Mouse (Mus musculus): Measurements from ENCODE around the gene Tmem242. TPM values are rescaled to one million over a fixed set of nuclear protein-coding genes. Genes with fewer than 3 reads are reported as not detected.

The Tmem242 gene
- polyA plus RNA-seq, 1 experiment from 2014 or later, result 105 TPM

DNA sequence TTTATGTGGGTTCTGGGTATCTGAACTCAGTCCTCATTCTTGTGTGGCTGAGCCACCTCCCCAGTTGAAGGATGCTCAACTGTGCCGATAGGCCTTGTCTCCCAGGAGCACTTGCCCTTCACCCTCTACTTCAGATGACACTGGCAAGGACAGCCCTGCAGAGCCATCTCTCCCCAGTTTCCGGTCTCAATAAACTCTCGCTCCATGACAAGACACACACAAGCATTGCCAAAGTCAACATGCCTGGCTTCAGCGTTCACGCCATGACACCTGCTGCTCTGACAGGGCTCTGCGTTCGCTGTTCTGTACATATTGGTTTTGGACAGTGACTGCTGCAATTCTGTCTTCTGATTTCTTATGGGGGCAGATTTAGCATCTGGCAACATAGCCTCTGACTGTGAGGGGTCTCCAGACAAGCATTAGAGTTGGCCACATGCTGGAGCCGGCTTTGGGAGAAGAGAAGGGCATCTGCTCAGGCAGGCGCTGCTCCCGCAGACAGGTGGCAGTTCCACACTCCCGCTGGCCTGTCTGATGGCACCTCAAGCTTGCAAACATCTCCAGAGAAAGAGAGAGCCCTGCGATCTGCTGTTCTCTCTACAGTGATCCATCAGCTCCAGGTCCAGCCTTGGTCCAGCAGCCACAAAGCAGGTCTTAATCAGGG lies 53.0 kb downstream of the Tmem242 start:
- DNase-seq (ENCODE audit: low read depth, low spot score) (no peak), ATAC-seq (no peak)
- TF ChIP-seq CTCF (IDR thresholded peaks at IDR 0.05), result no peak
- in situ Hi-C loops (cut with MboI; ENCODE audit: low pct_unique_long_range_greater_than_20kb), result loop anchor here (25.0 kb wide), 1 partner anchor 1825 kb away; the partner anchor contains the start of gene Tfb1m
- POLR2A ChIA-PET, result interaction anchor here (0.6 kb wide), 1 partner anchor 229 kb away, joined by 4 read pairs; no protein-coding TSS in a partner anchor
- no peaks in the 10 kb centered on the region for H3K27me3 ChIP-seq
- CTCF ChIA-PET, result interaction anchor here (1.0 kb wide), 1 partner anchor 16 kb away, joined by 3 read pairs; no protein-coding TSS in a partner anchor

DNA sequence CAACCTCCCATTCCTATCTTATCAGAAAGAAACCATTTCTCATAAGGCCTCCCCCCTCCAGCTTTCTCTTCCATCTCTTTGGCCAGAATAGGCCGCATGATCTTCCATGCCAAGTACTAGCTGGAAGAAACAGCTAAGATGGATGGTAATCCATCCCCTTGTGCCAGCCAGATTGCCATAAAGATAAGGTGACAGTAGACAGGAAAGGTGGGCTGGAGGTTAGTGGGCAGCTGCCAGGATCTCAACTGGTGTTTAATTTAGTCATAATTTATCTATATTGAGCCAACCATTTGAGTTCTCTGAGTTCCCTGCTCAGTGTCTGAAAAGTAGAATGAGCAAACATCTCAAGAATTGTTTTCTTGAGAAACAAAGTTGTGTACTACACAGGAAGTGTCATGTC lies 54.4 kb downstream of the Tmem242 start:
- in situ Hi-C loops (cut with MboI; ENCODE audit: low pct_unique_long_range_greater_than_20kb), result loop anchor here (25.0 kb wide), 1 partner anchor 1823 kb away; the partner anchor contains the start of gene Tfb1m
- DNase-seq (ENCODE audit: low read depth, low spot score) (no peak), ATAC-seq (no peak)
- no peaks in the 10 kb centered on the region for H3K27me3 ChIP-seq
- TF ChIP-seq CTCF (IDR thresholded peaks at IDR 0.05), result no peak
- ChIA-PET POLR2A (no interaction called here), CTCF (no interaction called here)

DNA sequence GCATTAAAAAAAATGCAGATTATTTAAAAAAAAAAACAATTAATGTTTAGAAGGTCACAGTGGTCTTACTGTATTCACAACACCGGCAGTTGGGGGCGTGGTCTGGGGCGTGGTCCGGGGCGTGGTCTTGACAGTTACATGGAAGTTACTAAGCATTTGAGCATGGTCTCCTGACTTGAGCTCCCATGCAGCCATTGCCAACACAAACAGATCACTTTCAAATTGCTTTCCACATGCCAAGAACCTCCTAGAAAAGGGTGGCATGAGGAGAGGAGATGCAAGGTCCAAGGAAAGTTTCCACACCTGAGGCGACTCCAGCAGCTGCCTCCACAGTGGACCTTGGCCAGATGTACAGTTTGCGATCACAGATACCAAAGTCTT lies 62.1 kb downstream of the Tmem242 start:
- CTCF ChIA-PET, result interaction anchor here (0.9 to 1.2 kb wide), 2 partner anchors 8 to 20 kb away, joined by 3 read pairs; no protein-coding TSS in a partner anchor
- in situ Hi-C loops (cut with MboI; ENCODE audit: low pct_unique_long_range_greater_than_20kb), result loop anchor here (25.0 kb wide), 1 partner anchor 1816 kb away; the partner anchor contains the start of gene Tfb1m
- no peak for DNase-seq (ENCODE audit: low read depth, low spot score)
- no peaks in the 10 kb centered on the region for H3K27me3 ChIP-seq
- ATAC-seq, result no peak
- POLR2A ChIA-PET, result no interaction called here
- no peak for TF ChIP-seq CTCF (IDR thresholded peaks at IDR 0.05)

DNA sequence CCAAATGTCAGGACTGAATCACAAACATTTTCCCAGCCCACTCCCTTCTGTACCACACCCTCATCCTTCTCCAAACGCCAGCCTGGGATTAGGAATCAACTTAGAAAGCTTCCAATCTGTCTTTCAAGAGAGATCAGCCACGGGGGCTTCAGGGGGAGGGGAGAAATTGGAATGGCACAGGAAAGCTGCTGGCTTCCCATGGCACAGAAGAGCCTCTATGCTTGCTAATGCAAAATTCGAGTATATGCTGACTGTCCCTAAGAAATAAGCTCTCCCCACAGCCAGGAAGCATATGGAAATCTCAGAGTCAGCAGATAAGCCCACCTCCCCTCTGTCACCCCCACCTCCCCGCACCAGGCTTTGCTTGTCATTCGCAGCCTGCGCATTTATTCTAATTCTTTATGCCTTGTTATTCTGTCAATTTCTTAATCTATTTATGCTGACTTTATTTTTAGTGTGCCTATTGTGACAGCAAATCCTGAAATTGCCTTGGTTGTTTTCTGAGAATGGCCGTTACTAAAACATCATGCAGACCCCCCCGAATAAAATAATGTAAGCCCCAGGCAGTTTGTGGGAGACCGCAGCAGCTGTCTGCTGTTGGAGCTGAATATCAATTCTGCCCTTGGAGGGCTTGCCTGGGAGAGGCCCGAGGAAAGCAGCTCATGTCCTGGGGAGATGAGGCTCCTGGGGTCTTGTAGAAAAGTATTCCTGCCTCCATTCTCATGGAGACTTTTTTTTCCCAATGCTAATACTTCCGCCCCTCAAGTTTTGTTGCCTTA lies 62.7 kb downstream of the Tmem242 start:
- in situ Hi-C loops (cut with MboI; ENCODE audit: low pct_unique_long_range_greater_than_20kb), result loop anchor here (25.0 kb wide), 1 partner anchor 1815 kb away; the partner anchor contains the start of gene Tfb1m
- TF ChIP-seq CTCF (IDR thresholded peaks at IDR 0.05), result no peak
- H3K27me3 ChIP-seq, result no peaks in the 10 kb centered on the region
- ChIA-PET POLR2A (no interaction called here), CTCF (interaction anchor here (1.2 kb wide), 1 partner anchor 20 kb away, joined by 3 read pairs; no protein-coding TSS in a partner anchor)
- ATAC-seq (no peak), DNase-seq (ENCODE audit: low read depth, low spot score) (no peak)

DNA sequence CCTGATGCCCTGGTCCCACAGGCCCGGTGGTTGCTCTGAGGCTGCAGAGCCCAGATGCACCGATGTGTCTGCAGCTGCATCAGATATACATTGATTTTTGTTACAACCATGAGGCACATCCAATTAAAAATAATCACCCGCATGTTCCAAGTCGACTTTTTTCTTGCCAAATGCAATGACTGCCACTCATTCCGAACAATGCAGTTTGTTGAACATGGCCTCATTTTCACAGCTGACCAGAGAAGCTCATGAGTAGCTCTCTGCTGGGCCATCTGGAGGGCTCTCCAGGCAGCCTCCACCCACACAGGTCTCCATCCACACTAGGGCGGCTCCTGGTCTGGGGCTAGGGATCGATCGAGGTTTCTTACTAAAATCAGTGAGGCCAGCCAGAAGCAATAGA lies 67.1 kb downstream of the Tmem242 start:
- H3K27me3 ChIP-seq, result no peaks in the 10 kb centered on the region
- ATAC-seq, result no peak
- no peak for DNase-seq (ENCODE audit: low read depth, low spot score)
- in situ Hi-C loops (cut with MboI; ENCODE audit: low pct_unique_long_range_greater_than_20kb), result no loop called here
- POLR2A ChIA-PET, result no interaction called here
- CTCF ChIA-PET, result no interaction called here
- TF ChIP-seq CTCF (IDR thresholded peaks at IDR 0.05), result no peak

DNA sequence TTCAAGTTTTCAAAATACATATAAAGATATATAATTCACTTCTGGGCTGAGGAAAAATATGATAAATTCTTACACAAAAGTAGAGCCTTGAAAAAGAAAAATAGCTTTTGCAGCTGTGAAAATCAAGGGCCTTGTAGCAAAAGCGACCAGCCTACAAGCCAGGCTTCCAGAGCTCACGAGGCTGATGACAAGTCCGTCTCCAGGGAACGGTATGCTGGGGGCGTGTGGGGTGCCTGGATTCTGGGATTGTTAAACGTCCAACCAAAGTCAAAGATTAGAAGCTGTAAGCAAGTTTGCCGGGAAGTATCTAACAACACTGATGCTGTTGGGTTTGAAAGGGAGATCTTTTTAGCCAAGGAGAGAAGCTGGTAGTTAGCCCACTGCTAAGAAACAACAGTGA lies 68.5 kb downstream of the Tmem242 start:
- CTCF ChIA-PET, result interaction anchor here (1.1 kb wide), 1 partner anchor 30 kb away, joined by 3 read pairs; no protein-coding TSS in a partner anchor
- POLR2A ChIA-PET, result no interaction called here
- in situ Hi-C loops (cut with MboI; ENCODE audit: low pct_unique_long_range_greater_than_20kb), result no loop called here
- no peak for TF ChIP-seq CTCF (IDR thresholded peaks at IDR 0.05)
- no peaks in the 10 kb centered on the region for H3K27me3 ChIP-seq
- no peak for DNase-seq (ENCODE audit: low read depth, low spot score)
- ATAC-seq, result no peak

DNA sequence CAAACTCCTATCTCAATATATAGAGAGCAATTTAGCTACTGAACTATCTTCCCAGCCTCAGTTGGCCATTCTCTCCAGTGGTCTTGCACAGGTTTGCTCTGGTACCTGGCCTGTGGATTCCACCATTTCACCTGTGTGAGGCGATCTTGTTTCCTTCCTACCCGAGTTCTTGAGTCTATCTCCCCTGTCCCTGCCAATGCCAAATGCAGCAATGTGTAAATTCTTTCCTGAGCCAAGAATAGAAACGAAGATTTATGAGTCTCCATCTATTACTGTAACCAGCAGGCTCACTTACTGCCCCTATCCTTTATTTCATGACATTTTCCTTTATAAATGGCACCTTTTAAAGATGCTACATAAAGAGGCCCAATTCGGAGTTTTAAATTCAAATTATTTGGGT lies 69.0 kb downstream of the Tmem242 start:
- in situ Hi-C loops (cut with MboI; ENCODE audit: low pct_unique_long_range_greater_than_20kb), result no loop called here
- CTCF ChIA-PET, result interaction anchor here (1.1 kb wide), 1 partner anchor 30 kb away, joined by 3 read pairs; no protein-coding TSS in a partner anchor
- DNase-seq (ENCODE audit: low read depth, low spot score) (no peak), ATAC-seq (no peak)
- POLR2A ChIA-PET, result no interaction called here
- no peak for TF ChIP-seq CTCF (IDR thresholded peaks at IDR 0.05)
- no peaks in the 10 kb centered on the region for H3K27me3 ChIP-seq

DNA sequence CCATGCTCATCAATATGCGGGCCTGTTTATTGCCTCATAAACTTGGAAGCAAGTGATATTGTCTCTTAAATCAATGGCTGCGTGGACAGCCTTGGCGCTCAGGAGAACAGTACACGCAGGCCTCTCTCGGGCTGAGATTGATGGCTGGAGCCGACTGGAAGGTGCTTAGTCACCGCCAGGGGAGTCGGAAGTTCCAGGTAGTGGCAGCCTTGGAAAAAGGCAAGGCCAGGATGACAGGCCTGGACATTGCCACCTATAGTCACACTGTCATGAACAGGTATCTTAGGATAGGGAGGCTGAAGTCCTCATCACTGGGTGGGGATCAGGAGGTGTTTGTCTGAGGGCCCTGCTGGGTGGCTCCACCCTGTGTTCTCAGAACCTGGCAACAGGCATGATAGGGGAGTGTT lies 74.1 kb downstream of the Tmem242 start:
- in situ Hi-C loops (cut with MboI; ENCODE audit: low pct_unique_long_range_greater_than_20kb), result no loop called here
- CTCF ChIA-PET, result no interaction called here
- TF ChIP-seq CTCF (IDR thresholded peaks at IDR 0.05), result no peak
- DNase-seq (ENCODE audit: low read depth, low spot score) (no peak), ATAC-seq (no peak)
- no peaks in the 10 kb centered on the region for H3K27me3 ChIP-seq
- POLR2A ChIA-PET, result no interaction called here

Other genes with a start within 250 kb of the Tmem242 start
- 0.19 TPM for gene Ldhal6b, start 21.5 kb downstream of the Tmem242 start, polyA plus RNA-seq (2021)
- gene Zdhhc14, start 52.3 kb upstream of the Tmem242 start, polyA plus RNA-seq (2021), result 2.4 TPM